In genomic region chr10:37014274-37015107, GRCm38 (mm10) we compare ENCODE assay signal across 9 mouse cellular contexts. TPM values are rescaled to one million over a fixed set of nuclear protein-coding genes. Genes with fewer than 3 reads are reported as not detected.
DNase-seq lines count a peak whose midpoint lies in the region; ATAC-seq and TF ChIP-seq lines count a peak whose summit lies in the region.
"Had no signal": no experiment of that assay in that cellular context is flagged by ENCODE, and none has a peak within 500 bp of the region (broad histone marks: within the 10 kb centered on the region; RNA-seq: fewer than 3 reads in every experiment).

No protein-coding gene starts in this region.

- peak; percentile 62 for TF ChIP-seq CTCF in C2C12 (IDR thresholded peaks at IDR 0.05; ENCODE audit: control insufficient read depth, insufficient read depth, insufficient read length)

- no peak overlapping the region for H3ac ChIP-seq in C2C12 (ENCODE audit: control insufficient read depth, insufficient read length, low read depth)

- H3K27ac ChIP-seq in limb, embryonic 15.5 days: no peak overlapping the region
- H3K27ac ChIP-seq in neural tube, embryonic 13.5 days (replicated peaks): no peak overlapping the region
- H3K27ac ChIP-seq: heart, embryonic 15.5 days had no signal

- H3K79me2 ChIP-seq in C2C12 (ENCODE audit: control insufficient read depth, insufficient read depth): no peaks in the 10 kb centered on the region

- 0 out of 2 replicates have a peak, but pooled peaks have one; percentile 48 for ATAC-seq in limb, embryonic 15.5 days (ENCODE audit: insufficient number of reproducible peaks, low FRiP score, low TSS enrichment, low read depth)
- peak; percentile 93; the same call in 1 of the 2 replicates for ATAC-seq in neural tube, embryonic 13.5 days (ENCODE audit: low read depth)

- no peak overlapping the region for H3K9ac ChIP-seq in limb, embryonic 15.5 days
- no peak overlapping the region for H3K9ac ChIP-seq in neural tube, embryonic 13.5 days
- H3K9ac ChIP-seq: heart, embryonic 15.5 days had no signal

- H3K36me3 ChIP-seq in C2C12 (ENCODE audit: control insufficient read depth, insufficient read depth): no peaks in the 10 kb centered on the region
- H3K36me3 ChIP-seq in limb, embryonic 15.5 days: no peaks in the 10 kb centered on the region
- H3K36me3 ChIP-seq in neural tube, embryonic 13.5 days: no peaks in the 10 kb centered on the region
- H3K36me3 ChIP-seq: heart, embryonic 15.5 days had no signal

- H3K4me1 ChIP-seq in limb, embryonic 15.5 days: no peaks in the 10 kb centered on the region
- H3K4me1 ChIP-seq in neural tube, embryonic 13.5 days (replicated peaks): no peaks in the 10 kb centered on the region
- H3K4me1 ChIP-seq: heart, embryonic 15.5 days had no signal

- no peaks in the 10 kb centered on the region for H3K79me3 ChIP-seq in C2C12 (ENCODE audit: low read depth)

- no peak overlapping the region for H3K4me2 ChIP-seq in limb, embryonic 15.5 days
- no peak overlapping the region for H3K4me2 ChIP-seq in neural tube, embryonic 13.5 days
- H3K4me2 ChIP-seq: heart, embryonic 15.5 days had no signal

- H3K9me3 ChIP-seq in limb, embryonic 15.5 days: no peaks in the 10 kb centered on the region
- no peaks in the 10 kb centered on the region for H3K9me3 ChIP-seq in neural tube, embryonic 13.5 days
- H3K9me3 ChIP-seq: heart, embryonic 15.5 days had no signal

- H3K27me3 ChIP-seq in C2C12 (ENCODE audit: control insufficient read depth, insufficient read depth, insufficient read length): no peaks in the 10 kb centered on the region
- no peaks in the 10 kb centered on the region for H3K27me3 ChIP-seq in limb, embryonic 15.5 days
- no peaks in the 10 kb centered on the region for H3K27me3 ChIP-seq in neural tube, embryonic 13.5 days
- H3K27me3 ChIP-seq: heart, embryonic 15.5 days had no signal

- WGBS in limb, embryonic 15.5 days: 41% methylated on average over 8 of the region's 8 CpGs
- 50% methylated on average over 8 of the region's 8 CpGs for WGBS in neural tube, embryonic 13.5 days

- no peak overlapping the region for H3K4me3 ChIP-seq in C2C12 (ENCODE audit: insufficient read depth, poor library complexity, severe bottlenecking)
- H3K4me3 ChIP-seq in limb, embryonic 15.5 days: no peak overlapping the region
- H3K4me3 ChIP-seq in neural tube, embryonic 13.5 days: no peak overlapping the region
- H3K4me3 ChIP-seq: heart, embryonic 15.5 days had no signal

- DNase-seq in WW6 (ENCODE audit: low read depth, low spot score): peak; percentile 31
- DNase-seq in cerebellum, postnatal 36 days: peak; percentile 56 to 75
- DNase-seq in gastrocnemius, adult 18-20 months (ENCODE audit: low spot score): peak; percentile 70
- DNase-seq in kidney, adult 9 months: peak; percentile 51
- DNase-seq in thymus, postnatal 36 days: peak; percentile 35 to 50

TF ChIP-seq in C2C12, 6 proteins besides CTCF, POLR2A, EP300 and RAD21:
- no peak for TF ChIP-seq FOSL1 (IDR thresholded peaks at IDR 0.05; ENCODE audit: insufficient read depth, low read length, poor library complexity, severe bottlenecking)
- no peak for TF ChIP-seq MYOG (IDR thresholded peaks at IDR 0.05; ENCODE audit: control insufficient read depth, extremely low read depth, insufficient read length)
- no peak for TF ChIP-seq MYOD1 (IDR thresholded peaks at IDR 0.05; ENCODE audit: control insufficient read depth, insufficient read length, low read depth)
- TF ChIP-seq MAX (IDR thresholded peaks at IDR 0.05): no peak
- no peak for TF ChIP-seq CEBPB (IDR thresholded peaks at IDR 0.05; ENCODE audit: low read depth)
- TF ChIP-seq USF1 (IDR thresholded peaks at IDR 0.05; ENCODE audit: low read depth): no peak

RNA-seq across cellular contexts. Expression of gene Hdac2, which starts 40.1 kb away (rescaled TPM):
- polyA plus RNA-seq in C2C12 (2012; fragmentation: generic; extraction: Trizol): 62.9 TPM
- total RNA-seq in gastrocnemius, adult 18-20 months (2021): 10 to 100 TPM; 47.8 to 50.0 TPM
- 186 and 223 TPM in 2 replicates for polyA plus RNA-seq in limb, embryonic 15.5 days (2015; fragmentation: Nextera tagmentation; extraction: Ambion mirVana)
- 478 and 505 TPM in 2 replicates for polyA plus RNA-seq in neural tube, embryonic 13.5 days (2015; fragmentation: Nextera tagmentation; extraction: Ambion mirVana)
